Mouse (Mus musculus) erythroid progenitor cell, adult 5-6 weeks (primary cell): ENCODE measurements around the gene Fcnb. TPM values are rescaled to one million over a fixed set of nuclear protein-coding genes. Genes with fewer than 3 reads are reported as not detected.

Experiments used
- ATAC-seq: replicated peaks from 2 replicates; pipeline ENCODE4 v1.8.0; 2016; ENCODE audit warnings: moderate number of reproducible peaks, mild to moderate bottlenecking, moderate TSS enrichment, inconsistent platforms; ENCODE audit not compliant: poor library complexity, low FRiP score, severe bottlenecking
- total RNA-seq, 2 experiments: library from RNA; stranded (forward) in 1 of 2; stranded (reverse) in 1 of 2; fragments of 150-400 nt in 1 of 2; fragments of 186-747, 209-891 nt in 1 of 2; gene quantifications; 2 replicates each; pipeline versions ENCODE4 v1.2.3 to v1.2.4; 2015 to 2017; ENCODE audit warnings: low replicate concordance in 2 of 2

The Fcnb gene
- total RNA-seq (2015; ENCODE audit: low replicate concordance) (101 and 177 TPM in 2 replicates), total RNA-seq (2017; ENCODE audit: low replicate concordance) (56.2 and 62.5 TPM in 2 replicates)

DNA sequence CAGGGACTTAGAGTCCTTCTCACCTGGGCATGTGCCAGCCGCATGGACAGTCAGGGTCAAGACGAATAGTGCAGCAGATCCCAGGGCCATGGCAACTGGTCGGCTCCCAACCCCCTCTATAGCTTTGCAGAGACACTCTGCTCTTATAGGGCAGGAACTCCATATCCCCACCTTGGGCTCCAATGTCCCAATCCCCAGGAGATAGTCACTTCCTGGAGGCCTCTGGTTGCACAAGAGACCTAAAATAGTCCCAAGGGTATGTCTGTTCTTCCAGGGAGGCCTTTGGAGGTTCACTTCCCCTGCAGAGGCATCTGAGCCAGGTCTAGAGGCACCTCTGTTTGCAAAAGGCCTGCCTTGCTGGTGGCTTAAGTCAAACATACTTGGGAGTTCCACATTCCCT, at the start of gene Fcnb:
Gene Fcnb, minus strand, starts transcription at position 118 of the 400 bp plus-strand sequence.
- no peak for ATAC-seq

DNA sequence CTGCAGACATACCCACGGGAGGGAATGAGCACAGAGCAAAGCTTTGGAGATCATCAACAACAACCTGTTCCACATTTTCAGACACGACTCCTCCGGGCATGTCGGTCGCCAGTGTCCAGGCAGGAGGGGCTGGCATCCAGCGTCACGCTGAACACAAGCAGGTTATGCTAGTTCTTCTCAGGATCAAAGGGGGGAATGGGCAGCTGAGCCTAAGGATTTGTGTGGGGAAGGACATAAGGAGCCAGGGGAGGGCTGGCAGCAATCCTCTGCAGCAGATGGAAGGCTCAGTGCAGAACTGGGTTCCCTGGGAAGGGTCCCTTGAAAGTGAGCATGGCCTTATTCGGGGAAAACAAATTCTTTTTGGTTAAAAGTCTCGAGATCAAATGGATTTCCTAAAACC, 49.1 kb upstream of the Fcnb start:
- ATAC-seq = no peak

DNA sequence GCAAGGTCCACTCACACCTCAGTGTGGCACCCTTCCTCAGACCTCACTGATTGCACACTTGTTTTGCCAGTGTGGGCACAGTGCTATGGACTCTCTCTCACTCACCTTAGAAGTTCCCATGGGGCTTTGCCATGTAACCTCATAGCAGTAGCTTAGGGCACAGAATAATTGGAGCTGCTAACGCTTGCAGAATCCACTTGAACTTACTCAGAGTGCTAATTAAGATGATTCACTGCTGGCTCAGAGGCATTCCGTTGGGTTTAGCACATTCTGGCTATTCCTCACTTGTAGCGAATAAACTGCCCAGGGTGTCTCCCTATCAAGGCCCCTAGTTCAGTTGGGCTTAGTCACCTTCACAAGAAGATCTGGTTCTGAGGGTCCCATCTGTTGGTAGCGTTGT, 47.4 kb upstream of the Fcnb start:
- no peak for ATAC-seq

DNA sequence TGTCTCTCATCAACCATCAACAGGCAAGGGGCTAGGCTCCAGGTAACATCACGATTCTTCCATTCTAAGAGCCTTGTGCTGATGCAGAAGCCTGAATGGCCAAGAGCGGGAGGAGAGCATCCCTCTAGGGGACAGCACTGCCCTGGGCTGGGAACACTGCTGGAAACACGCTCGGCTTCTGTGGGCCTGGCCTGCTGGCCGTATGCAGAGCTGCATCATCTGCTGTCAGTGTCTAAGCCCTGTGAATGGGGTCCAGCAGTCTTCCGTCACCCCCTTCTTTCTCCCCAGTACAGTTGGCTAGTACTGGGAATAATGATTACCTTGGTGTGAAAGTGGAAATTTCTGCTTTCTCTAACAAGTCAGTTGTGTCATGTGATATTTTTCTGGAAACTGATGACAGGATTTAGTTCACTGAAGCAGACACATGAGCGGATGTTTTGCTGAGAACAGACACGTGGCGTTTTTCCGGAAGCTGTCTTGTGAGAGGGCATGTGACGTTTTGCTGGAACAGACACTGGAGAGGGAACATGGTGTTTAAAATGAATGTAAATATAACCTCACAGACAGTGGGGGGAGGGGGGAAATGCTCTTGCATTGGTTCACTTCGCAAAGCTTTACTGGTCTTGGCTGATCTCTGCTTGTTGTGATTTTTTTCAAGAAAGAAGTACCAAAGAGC, 42.2 kb upstream of the Fcnb start:
- no peak for ATAC-seq

GRCm38 (mm10) chr2:28123910-28124309, 39.2 kb upstream of the Fcnb start:
- ATAC-seq = no peak

DNA sequence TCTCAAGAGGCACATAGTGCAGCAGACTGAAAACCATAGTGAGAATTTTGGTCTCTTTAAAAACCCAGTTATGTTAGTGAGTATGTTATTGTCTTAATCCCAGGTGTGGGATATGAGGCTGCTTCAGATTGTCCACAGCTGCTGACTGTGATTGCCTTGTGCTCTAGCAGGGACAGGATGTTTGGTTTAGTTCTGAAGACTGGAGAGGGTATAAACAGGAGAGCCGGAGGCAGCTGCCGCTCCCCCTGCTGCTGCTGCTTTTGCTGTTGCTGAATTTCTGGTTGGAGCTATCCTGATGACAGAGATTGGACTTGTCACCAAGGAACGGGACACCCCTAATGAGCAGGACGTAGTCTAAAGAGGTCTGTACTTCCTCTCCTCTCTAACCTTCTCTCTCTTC, 36.6 kb upstream of the Fcnb start:
- no peak for ATAC-seq

GRCm38 (mm10) chr2:28120342-28120741, 35.7 kb upstream of the Fcnb start:
- no peak for ATAC-seq

GRCm38 (mm10) chr2:28118518-28119116, 33.9 kb upstream of the Fcnb start:
- ATAC-seq = no peak

- no peak for ATAC-seq
Observed at GRCm38 (mm10) chr2:28117490-28118308, 33.0 kb upstream of the Fcnb start.

GRCm38 (mm10) chr2:28108763-28109162, 24.1 kb upstream of the Fcnb start:
- ATAC-seq = no peak

GRCm38 (mm10) chr2:28106002-28106401, 21.3 kb upstream of the Fcnb start:
- peak; percentile 64 for ATAC-seq

GRCm38 (mm10) chr2:28103653-28104052, 19.0 kb upstream of the Fcnb start:
- ATAC-seq = no peak

GRCm38 (mm10) chr2:28101892-28102291, 17.2 kb upstream of the Fcnb start:
- ATAC-seq = no peak

GRCm38 (mm10) chr2:28100796-28101483, 16.3 kb upstream of the Fcnb start:
- peak; percentile 85 for ATAC-seq

- no peak for ATAC-seq
Observed at GRCm38 (mm10) chr2:28098547-28099505, 14.1 kb upstream of the Fcnb start.

DNA sequence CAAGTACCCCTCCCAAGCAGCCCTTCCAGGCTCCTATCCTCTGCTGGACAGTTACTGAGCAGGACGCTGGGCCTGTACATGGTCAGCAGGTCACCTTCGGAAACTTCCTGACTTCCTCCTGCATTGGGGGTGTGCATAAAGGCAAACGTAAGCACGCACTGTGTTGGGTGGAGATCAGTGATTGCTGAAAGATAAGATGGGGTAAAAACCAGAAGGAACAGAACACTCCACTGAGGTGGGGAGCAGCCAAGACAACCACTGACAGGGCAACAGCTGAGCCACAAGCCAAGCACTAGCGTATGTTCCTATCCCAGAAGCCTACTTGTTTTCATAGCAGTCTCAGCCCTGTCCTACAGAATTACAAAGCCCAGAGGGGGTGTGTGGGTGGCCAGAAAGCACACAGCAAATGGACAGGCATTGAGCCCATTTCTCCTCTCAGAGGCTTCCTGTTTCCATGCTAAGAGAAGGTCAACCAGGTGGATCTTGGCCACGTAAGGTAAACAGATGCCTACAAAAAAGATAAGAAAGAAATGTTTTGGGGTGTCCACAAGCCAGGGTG, 12.1 kb upstream of the Fcnb start:
- ATAC-seq = no peak

GRCm38 (mm10) chr2:28092099-28092498, 7.4 kb upstream of the Fcnb start:
- no peak for ATAC-seq

- ATAC-seq = no peak
Observed at GRCm38 (mm10) chr2:28091042-28091441, 6.4 kb upstream of the Fcnb start.
